ENCODE assay signal across 8 mouse cellular contexts in the genomic region with DNA sequence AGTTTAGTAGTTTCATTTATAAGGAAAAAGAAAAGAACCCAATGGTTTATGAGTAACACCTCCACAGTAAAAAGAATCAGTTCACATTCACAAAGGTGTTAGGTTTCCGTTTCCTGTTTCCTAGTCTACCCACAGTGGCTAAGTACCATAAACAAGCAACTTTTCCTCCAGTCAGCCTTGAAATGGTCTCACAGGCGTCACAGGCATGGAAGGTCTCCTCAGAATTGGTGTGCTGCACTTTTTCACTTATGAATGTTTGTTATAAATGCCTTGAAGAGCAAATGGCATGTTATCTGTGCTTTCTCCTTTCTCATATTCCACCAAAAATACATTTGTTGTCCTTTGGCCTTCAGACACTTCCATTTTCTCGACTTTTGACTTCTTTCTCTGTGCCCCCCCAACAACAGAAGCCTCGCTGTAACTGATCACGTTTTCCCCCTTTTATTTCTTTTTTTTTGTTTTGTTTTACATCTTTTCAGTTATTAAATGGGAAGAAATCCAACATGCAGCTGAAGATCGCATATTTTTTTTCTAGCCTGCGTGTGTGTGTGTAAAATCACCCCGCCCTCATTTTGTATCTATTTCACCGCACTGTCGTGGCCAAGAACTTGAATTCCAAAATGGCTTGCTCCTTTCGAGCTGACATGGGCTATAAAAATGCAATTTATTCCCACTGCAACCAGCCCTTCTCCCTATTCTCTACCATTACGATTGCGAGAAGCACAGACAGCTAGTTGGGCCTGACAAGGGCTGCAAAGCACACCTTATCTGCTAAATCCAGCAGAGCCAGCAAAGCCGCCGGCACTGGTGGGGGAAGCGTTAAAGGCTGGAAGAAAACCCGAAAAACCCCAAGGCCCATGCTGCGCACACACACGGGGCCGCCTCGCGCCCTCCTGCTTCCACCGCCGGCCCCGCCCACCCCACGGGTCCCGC. TPM values are rescaled to one million over a fixed set of nuclear protein-coding genes. Genes with fewer than 3 reads are reported as not detected.
DNase-seq lines count a peak whose midpoint lies in the region; ATAC-seq and TF ChIP-seq lines count a peak whose summit lies in the region.

No protein-coding gene starts in this region.

- ATAC-seq in heart, embryonic 16.5 days (replicated peaks; ENCODE audit: extremely low read depth, insufficient read depth, low FRiP score): no peak
- ATAC-seq in liver, embryonic 14.5 days (ENCODE audit: insufficient read depth): no peak; the same call in 1 of the 2 replicates
- no peak; the same call in 1 of the 2 replicates for ATAC-seq in stomach, embryonic 14.5 days (ENCODE audit: insufficient number of reproducible peaks, insufficient read depth, low FRiP score, low read depth)

- H3K4me2 ChIP-seq in heart, embryonic 16.5 days (ENCODE audit: low read depth, low read length): peak overlapping the region; percentile 91
- peak overlapping the region; percentile 96 for H3K4me2 ChIP-seq in liver, embryonic 14.5 days (ENCODE audit: low read depth)
- peak overlapping the region; percentile 73 for H3K4me2 ChIP-seq in stomach, embryonic 14.5 days (replicated peaks; ENCODE audit: low read depth, low read length)

- H3K27me3 ChIP-seq in heart, embryonic 16.5 days (ENCODE audit: control insufficient read depth, insufficient read depth, low read length): no peaks in the 10 kb centered on the region
- no peaks in the 10 kb centered on the region for H3K27me3 ChIP-seq in liver, embryonic 14.5 days (ENCODE audit: control insufficient read depth, insufficient read depth, low read length)
- H3K27me3 ChIP-seq in stomach, embryonic 14.5 days (ENCODE audit: control insufficient read depth, insufficient read depth, low read length): no peaks in the 10 kb centered on the region

- peak overlapping the region; percentile 87 for H3K9ac ChIP-seq in heart, embryonic 16.5 days (ENCODE audit: low read length)
- H3K9ac ChIP-seq in liver, embryonic 14.5 days (replicated peaks): peak overlapping the region; percentile 72
- peak overlapping the region; percentile 43; the same call in 1 of the 2 replicates for H3K9ac ChIP-seq in stomach, embryonic 14.5 days (replicated peaks; ENCODE audit: low read depth, low read length)

- peak; percentile 70 to 80 for DNase-seq in left cerebral cortex, adult 8-10 months (ENCODE audit: low spot score in 2 of 2)
- no peak for DNase-seq in left cerebral cortex, adult 18-20 months (ENCODE audit: low spot score in 2 of 2)
- DNase-seq in MEL-GATA-1-ER (ENCODE audit: extremely low read depth, low read depth): peak; percentile 74
- peak; percentile 90 for DNase-seq in cerebellum, adult 9-11 months
- peak in 1 of 3 experiments; percentile 9 for DNase-seq in liver, embryonic 14.5 days (ENCODE audit: low read depth in 3 of 3, low spot score in 3 of 3)
- no peak for DNase-seq in layer of hippocampus, adult 9-11 months

- no peaks in the 10 kb centered on the region for H3K36me3 ChIP-seq in heart, embryonic 16.5 days (ENCODE audit: control insufficient read depth, insufficient read depth)
- peaks cover 14% of the 10 kb centered on the region for H3K36me3 ChIP-seq in liver, embryonic 14.5 days (replicated peaks; ENCODE audit: control insufficient read depth, insufficient read depth, low read depth)
- peaks cover 5% of the 10 kb centered on the region; the same call in 1 of the 2 replicates for H3K36me3 ChIP-seq in stomach, embryonic 14.5 days (ENCODE audit: control insufficient read depth, insufficient read depth, low read length)

- H3K27ac ChIP-seq in heart, embryonic 16.5 days (ENCODE audit: low read length): peak overlapping the region; percentile 96
- peak overlapping the region; percentile 77 for H3K27ac ChIP-seq in liver, embryonic 14.5 days
- H3K27ac ChIP-seq in stomach, embryonic 14.5 days (ENCODE audit: low read length): peak overlapping the region; percentile 98

- no peaks in the 10 kb centered on the region for H3K9me3 ChIP-seq in heart, embryonic 16.5 days (replicated peaks; ENCODE audit: control insufficient read depth, low read length)
- H3K9me3 ChIP-seq in liver, embryonic 14.5 days (ENCODE audit: control insufficient read depth, low read length): no peaks in the 10 kb centered on the region
- H3K9me3 ChIP-seq in stomach, embryonic 14.5 days (ENCODE audit: control insufficient read depth, low read depth, low read length): no peaks in the 10 kb centered on the region

- H3K4me3 ChIP-seq in heart, embryonic 16.5 days (ENCODE audit: low read length): peak overlapping the region; percentile 77
- H3K4me3 ChIP-seq in liver, embryonic 14.5 days (ENCODE audit: insufficient read depth in 1 of 2, low read depth in 2 of 2, low read length in 2 of 2): peak overlapping the region; percentile 75 to 94
- peak overlapping the region; percentile 43 for H3K4me3 ChIP-seq in stomach, embryonic 14.5 days (ENCODE audit: low read depth, low read length)

- WGBS in heart, embryonic 16.5 days: 7% methylated on average over 23 of the region's 27 CpGs
- WGBS in liver, embryonic 14.5 days (ENCODE audit: insufficient replicate concordance): 5% methylated on average over 27 of the region's 27 CpGs
- 4% methylated on average over 26 of the region's 27 CpGs for WGBS in stomach, embryonic 14.5 days

- H3K4me1 ChIP-seq in heart, embryonic 16.5 days (ENCODE audit: control insufficient read depth, insufficient read depth, low read length): peaks cover 18% of the 10 kb centered on the region
- peaks cover 18 to 21% of the 10 kb centered on the region in 2 experiments for H3K4me1 ChIP-seq in liver, embryonic 14.5 days (replicated peaks; ENCODE audit: control insufficient read depth in 2 of 2, insufficient read depth in 2 of 2, low read length in 1 of 2)
- H3K4me1 ChIP-seq in stomach, embryonic 14.5 days (ENCODE audit: control insufficient read depth, insufficient read depth, low read length): peaks cover 3% of the 10 kb centered on the region

- peak; percentile 4; the same call in 1 of the 2 replicates for TF ChIP-seq EP300 in liver, embryonic 14.5 days (IDR thresholded peaks at IDR 0.05; ENCODE audit: low read depth)

- TF ChIP-seq CTCF in liver, embryonic 14.5 days (IDR thresholded peaks at IDR 0.05; ENCODE audit: low read depth): no peak

RNA-seq across cellular contexts. Expression of a gene that starts 0.5 kb away (rescaled TPM):
- 10 to 100 TPM; 22.3 to 25.6 (median 23.3) TPM for total RNA-seq in left cerebral cortex, adult 8-10 months (2022)
- 10 to 100 TPM; 24.3 to 26.0 TPM for total RNA-seq in left cerebral cortex, adult 18-20 months (2021)
- polyA plus RNA-seq in heart, embryonic 16.5 days (2015; fragmentation: Nextera tagmentation; extraction: Ambion mirVana): 61.7 and 65.5 TPM in 2 replicates
- polyA plus RNA-seq in liver, embryonic 14.5 days (2012; rRNA removed): 20.0 and 38.0 TPM in 2 replicates
- 109 and 110 TPM in 2 replicates for polyA plus RNA-seq in liver, embryonic 14.5 days (2014; fragmentation: Nextera tagmentation; extraction: Ambion mirVana)
- 119 and 123 TPM in 2 replicates for polyA plus RNA-seq in stomach, embryonic 14.5 days (2014; fragmentation: Nextera tagmentation; extraction: Ambion mirVana)

RNA-seq across cellular contexts. Expression of a gene that starts 34.2 kb away (rescaled TPM):
- 10 to 100 TPM in 1 of 4 experiments, 1 to 10 TPM in 3; 6.6 to 10.7 (median 7.0) TPM for total RNA-seq in left cerebral cortex, adult 8-10 months (2022)
- 1 to 10 TPM; 5.5 to 5.9 TPM for total RNA-seq in left cerebral cortex, adult 18-20 months (2021)
- 7.8 and 8.7 TPM in 2 replicates for polyA plus RNA-seq in heart, embryonic 16.5 days (2015; fragmentation: Nextera tagmentation; extraction: Ambion mirVana)
- 2.0 and 2.4 TPM in 2 replicates for polyA plus RNA-seq in liver, embryonic 14.5 days (2012; rRNA removed)
- 4.2 and 6.1 TPM in 2 replicates for polyA plus RNA-seq in liver, embryonic 14.5 days (2014; fragmentation: Nextera tagmentation; extraction: Ambion mirVana)
- 16.1 and 16.7 TPM in 2 replicates for polyA plus RNA-seq in stomach, embryonic 14.5 days (2014; fragmentation: Nextera tagmentation; extraction: Ambion mirVana)

Comparison
In these comparisons a context has a peak if more than half of its experiments do, and no peak if none do; other contexts are left out.
1. DNase-seq: peak in left cerebral cortex, adult 8-10 months (2 of 2), MEL-GATA-1-ER (single experiment) and cerebellum, adult 9-11 months (single experiment); none in left cerebral cortex, adult 18-20 months (0 of 2) and layer of hippocampus, adult 9-11 months (single experiment).
2. Peak in every context shown above with its lines, with median percentiles within 50 percentile points of each other: H3K27ac ChIP-seq, H3K4me2 ChIP-seq, H3K4me3 ChIP-seq and H3K9ac ChIP-seq.